Comparison of ENCODE assay signal across 14 mouse cellular contexts in genomic region chr12:69472912-69473311, GRCm38 (mm10).
DNase-seq lines count a peak whose midpoint lies in the region; ATAC-seq and TF ChIP-seq lines count a peak whose summit lies in the region.
"Had no signal": no experiment of that assay in that cellular context is flagged by ENCODE, and none has a peak within 500 bp of the region (broad histone marks: within the 10 kb centered on the region; RNA-seq: fewer than 3 reads in every experiment).

No protein-coding gene starts in this region.

- intact Hi-C loops in gastrocnemius, postnatal 36 days (cut with DNase I) = loop anchor here (10.0 kb wide), 1 partner anchor 582 kb away; no protein-coding TSS in a partner anchor

- no peaks in the 10 kb centered on the region for H3K27me3 ChIP-seq in lung, embryonic 14.5 days (ENCODE audit: insufficient read depth, low read length)
- H3K27me3 ChIP-seq: embryonic facial prominence, embryonic 13.5 days; forebrain, embryonic 15.5 days had no signal

- H3K9ac ChIP-seq in lung, embryonic 14.5 days = no peak overlapping the region
- H3K9ac ChIP-seq: forebrain, embryonic 15.5 days; liver, embryonic 14.5 days had no signal

- no peaks in the 10 kb centered on the region for H3K36me3 ChIP-seq in lung, embryonic 14.5 days (ENCODE audit: insufficient read depth)
- H3K36me3 ChIP-seq: embryonic facial prominence, embryonic 13.5 days; forebrain, embryonic 15.5 days; hindbrain, embryonic 10.5 days had no signal

- 0 out of 2 replicates have a peak, but pooled peaks cover 14% of the 10 kb centered on the region for H3K4me1 ChIP-seq in lung, embryonic 14.5 days (ENCODE audit: insufficient read depth)

- H3K4me3 ChIP-seq in lung, embryonic 14.5 days (ENCODE audit: low read depth, low read length) = no peak overlapping the region
- H3K4me3 ChIP-seq: embryonic facial prominence, embryonic 13.5 days; forebrain, embryonic 15.5 days; hindbrain, embryonic 10.5 days had no signal

- peak; percentile 44; the same call in 1 of the 2 replicates for ATAC-seq in lung, embryonic 14.5 days (ENCODE audit: insufficient read depth)
- ATAC-seq: forebrain, embryonic 15.5 days had no signal

- H3K9me3 ChIP-seq in lung, embryonic 14.5 days (ENCODE audit: low read depth, low read length) = no peaks in the 10 kb centered on the region
- H3K9me3 ChIP-seq: embryonic facial prominence, embryonic 13.5 days; forebrain, embryonic 15.5 days; hindbrain, embryonic 10.5 days had no signal

- DNase-seq in gastrocnemius, adult 18-20 months (ENCODE audit: low spot score) = peak; percentile 22
- DNase-seq in gastrocnemius, postnatal 36 days = no peak
- peak; percentile 91 for DNase-seq in lung, embryonic 14.5 days
- no peak for DNase-seq in lung, adult 18-20 months
- peak; percentile 76 for DNase-seq in NIH3T3 (ENCODE audit: low read depth)
- DNase-seq in skeletal muscle tissue, adult 2 months (ENCODE audit: low read depth, low spot score) = peak; percentile 45
- DNase-seq in thymus, postnatal 36 days = no peak
- no peak for DNase-seq in adrenal gland, adult 2 months
- DNase-seq: cerebellum, postnatal 14 days; kidney, adult 11 months had no signal

- 86% methylated on average over 9 of the region's 9 CpGs for WGBS in lung, embryonic 14.5 days

- no peak overlapping the region for H3K4me2 ChIP-seq in lung, embryonic 14.5 days
- H3K4me2 ChIP-seq: embryonic facial prominence, embryonic 13.5 days; forebrain, embryonic 15.5 days had no signal

- H3K27ac ChIP-seq in lung, embryonic 14.5 days (ENCODE audit: low read depth) = no peak overlapping the region
- H3K27ac ChIP-seq: forebrain, embryonic 15.5 days; liver, embryonic 14.5 days had no signal

- TF ChIP-seq CTCF in lung, embryonic 14.5 days (IDR thresholded peaks at IDR 0.05; ENCODE audit: low read depth) = no peak

Comparison
In these comparisons a context has a peak if more than half of its experiments do, and no peak if none do; other contexts are left out.
1. DNase-seq: peak in gastrocnemius, adult 18-20 months (single experiment), lung, embryonic 14.5 days (single experiment), NIH3T3 (single experiment) and skeletal muscle tissue, adult 2 months (single experiment); none in gastrocnemius, postnatal 36 days (0 of 2), lung, adult 18-20 months (0 of 2), thymus, postnatal 36 days (0 of 2) and adrenal gland, adult 2 months (single experiment).